Mouse (Mus musculus) small intestine, adult 2 months (tissue): ENCODE measurements around the gene B3gnt9. TPM values are rescaled to one million over a fixed set of nuclear protein-coding genes. Genes with fewer than 3 reads are reported as not detected.

Source experiments
- H3K27ac ChIP-seq: fragments of 200-500 bp; 2 replicates; pipeline ENCODE4 v1.5.1; 2012; ENCODE audit warnings: low read depth, low read length, control low read depth, inconsistent platforms; ENCODE audit not compliant: insufficient read depth
- H3K27me3 ChIP-seq: fragments of 200-500 bp; 2 replicates; pipeline ENCODE4 v1.6.1; 2012; ENCODE audit warnings: mild to moderate bottlenecking, moderate library complexity, low read length, inconsistent platforms; ENCODE audit not compliant: control insufficient read depth, insufficient read depth
- H3K36me3 ChIP-seq: fragments of 200-500 bp; 2 replicates; pipeline ENCODE4 v1.6.1; 2012; ENCODE audit warnings: mild to moderate bottlenecking, low read length, control low read depth, inconsistent platforms; ENCODE audit not compliant: control insufficient read depth, insufficient read depth
- H3K4me1 ChIP-seq: fragments of 200-500 bp; 2 replicates; pipeline ENCODE4 v1.6.1; 2012; ENCODE audit warnings: low read length, inconsistent platforms, mixed read lengths; ENCODE audit not compliant: control insufficient read depth, insufficient read depth, insufficient read length
- H3K4me3 ChIP-seq: fragments of 200-500 bp; 2 replicates; pipeline ENCODE4 v1.5.1; 2012; ENCODE audit warnings: low read depth, mild to moderate bottlenecking, control low read depth, inconsistent platforms, low read length, moderate library complexity
- CTCF ChIP-seq: fragments of 200-500 bp; IDR thresholded peaks from 2 replicates; pipeline ENCODE4 v1.5.1; 2012; ENCODE audit warnings: low read depth, mild to moderate bottlenecking, control low read depth, inconsistent platforms, low read length, moderate library complexity, mixed read lengths; ENCODE audit not compliant: insufficient replicate concordance, insufficient read length; ENCODE audit errors: extremely low read depth
- POLR2A ChIP-seq: fragments of 200-500 bp; IDR thresholded peaks from 2 replicates; pipeline ENCODE4 v1.6.1; 2012; ENCODE audit warnings: low read depth, mild to moderate bottlenecking, control low read depth, inconsistent platforms, low read length, moderate library complexity
- WGBS: fragments of 180-500 bp; shearing (Covaris S2); methylation state at CpG from one replicate; pipeline ENCODE4 v1.1.7; 2018; 5-methylcytosine and 5-hydroxymethylcytosine counted together
- polyA plus RNA-seq: library from polyadenylated mRNA; depleted of rRNA; stranded (reverse); fragments of >200 nt; gene quantifications from 2 replicates; pipeline ENCODE4 v1.2.3, GENCODE M21; 2012

B3gnt9 gene
- polyA plus RNA-seq, 1 experiment: 13.8 TPM

DNA sequence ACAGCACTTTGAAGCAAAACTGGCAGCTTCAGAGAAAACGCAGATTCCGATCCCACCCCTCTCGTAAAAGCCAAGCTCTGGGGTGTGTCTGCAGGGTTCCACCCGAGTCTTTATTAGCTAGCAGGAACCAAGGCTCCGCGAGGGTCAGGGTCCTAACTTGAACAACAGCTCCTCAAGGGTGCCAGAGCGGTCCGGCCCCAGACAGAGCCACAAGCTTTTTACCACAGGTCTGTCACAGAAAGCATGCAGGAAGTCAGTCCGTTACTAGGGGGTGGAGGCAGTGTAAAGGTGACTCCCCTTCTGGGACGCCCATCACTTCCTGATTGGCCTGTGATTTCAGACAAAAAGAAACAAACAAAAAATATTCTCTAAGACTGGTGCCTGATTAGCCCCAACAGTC lies 10.2 kb upstream of the B3gnt9 start:
- Histone ChIP-seq H3K27ac (peak overlapping the region; percentile 81), H3K4me3 (peak overlapping the region; percentile 99), H3K36me3 (peaks cover 19% of the 10 kb centered on the region), H3K4me1 (peaks cover 32% of the 10 kb centered on the region), H3K27me3 (0 out of 2 replicates have a peak, but pooled peaks cover under 1% of the 10 kb centered on the region)
- no peak; the same call in 1 of the 2 replicates for TF ChIP-seq POLR2A
- WGBS: 4% methylated on average over 10 of the region's 10 CpGs

DNA sequence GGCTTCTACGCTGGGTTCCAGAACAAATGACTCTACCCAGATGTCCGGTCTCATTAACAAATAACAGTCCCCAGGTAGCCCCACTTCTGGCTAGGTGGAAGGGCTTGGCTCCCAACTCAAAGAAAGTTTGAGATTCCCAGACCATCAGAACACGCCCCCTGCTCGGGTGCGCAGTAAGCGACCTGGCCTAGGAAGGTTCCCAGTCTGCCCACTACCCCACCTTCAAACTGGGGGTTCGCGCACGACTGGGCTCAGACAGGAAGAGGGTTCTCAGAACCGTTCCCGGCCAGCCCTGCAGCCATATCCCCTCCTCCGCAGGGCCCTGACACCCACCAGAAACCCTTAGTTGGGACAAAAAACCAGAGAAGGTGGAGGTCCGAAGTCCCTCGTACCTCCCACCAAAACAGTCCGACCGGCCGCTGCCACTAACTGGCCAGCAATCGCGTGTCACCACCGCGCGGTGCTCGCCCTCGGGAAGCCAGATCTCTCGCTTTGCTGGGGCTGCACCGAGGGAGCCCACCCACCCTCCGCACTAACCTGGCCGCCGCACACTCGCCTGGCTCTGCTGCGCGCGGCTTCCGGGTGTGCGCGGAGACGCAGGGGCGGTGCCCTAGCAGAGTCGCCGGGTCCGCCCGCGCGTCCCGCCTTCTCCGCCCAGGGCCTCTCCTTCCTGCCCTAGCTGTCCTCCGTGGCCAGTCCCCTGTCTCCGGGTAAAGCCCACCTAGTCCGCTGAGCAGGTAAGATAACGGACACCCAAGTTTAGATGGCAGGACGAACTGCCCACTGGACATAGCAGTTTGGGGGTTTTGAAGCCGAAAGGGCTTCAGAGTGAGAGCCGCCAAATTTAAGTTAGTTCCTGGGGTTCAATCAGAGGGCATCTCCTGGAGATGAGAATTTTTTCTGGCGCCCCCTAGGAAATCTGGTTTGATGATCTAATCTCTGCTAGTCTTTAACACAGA lies 9.3 kb upstream of the B3gnt9 start, which contains the start of the genes Tradd and Fbxl8:
Gene Tradd (minus strand): TSS at position 586 of the 959 bp plus-strand sequence.
Gene Fbxl8 (plus strand): TSS at position 625 of the 959 bp plus-strand sequence.
- Histone ChIP-seq H3K27me3 (no peaks in the 10 kb centered on the region), H3K27ac (peak within 1 kb of the TSS; percentile 86), H3K4me1 (peaks cover 34% of the 10 kb centered on the region), H3K36me3 (peaks cover 21% of the 10 kb centered on the region), H3K4me3 (peak within 1 kb of the TSS; percentile 99)
- WGBS: under 1% methylated on average over 54 of the region's 54 CpGs
- TF ChIP-seq CTCF (0 out of 2 replicates have a peak, but pooled peaks have one; percentile 15), POLR2A (peak; percentile 76)

GRCm38 (mm10) chr8:105263244-105263912 lies 8.4 kb upstream of the B3gnt9 start:
- H3K4me1 ChIP-seq: peaks cover 32% of the 10 kb centered on the region
- H3K27me3 ChIP-seq: no peaks in the 10 kb centered on the region
- H3K27ac ChIP-seq: peak overlapping the region; percentile 86
- peaks cover 25% of the 10 kb centered on the region for H3K36me3 ChIP-seq
- TF ChIP-seq CTCF (no peak), POLR2A (no peak)
- H3K4me3 ChIP-seq: peak overlapping the region; percentile 99
- WGBS: 31% methylated on average over 16 of the region's 16 CpGs

- Histone ChIP-seq H3K4me1 (peaks cover 30% of the 10 kb centered on the region), H3K36me3 (peaks cover 13% of the 10 kb centered on the region), H3K27me3 (no peaks in the 10 kb centered on the region), H3K4me3 (no peak overlapping the region), H3K27ac (peak overlapping the region; percentile 62)
- TF ChIP-seq CTCF: peak; percentile 14; the same call in 1 of the 2 replicates
- TF ChIP-seq POLR2A: no peak
- 79% methylated on average over 12 of the region's 12 CpGs for WGBS
Observed at GRCm38 (mm10) chr8:105261326-105261980, 6.5 kb upstream of the B3gnt9 start.

GRCm38 (mm10) chr8:105260371-105261099 lies 5.6 kb upstream of the B3gnt9 start:
- peak overlapping the region; percentile 17 for H3K27ac ChIP-seq
- 76% methylated on average over 7 of the region's 7 CpGs for WGBS
- H3K4me1 ChIP-seq: peaks cover 30% of the 10 kb centered on the region
- H3K27me3 ChIP-seq: no peaks in the 10 kb centered on the region
- H3K4me3 ChIP-seq: no peak overlapping the region
- peaks cover 13% of the 10 kb centered on the region for H3K36me3 ChIP-seq
- TF ChIP-seq POLR2A: no peak
- TF ChIP-seq CTCF: no peak

DNA sequence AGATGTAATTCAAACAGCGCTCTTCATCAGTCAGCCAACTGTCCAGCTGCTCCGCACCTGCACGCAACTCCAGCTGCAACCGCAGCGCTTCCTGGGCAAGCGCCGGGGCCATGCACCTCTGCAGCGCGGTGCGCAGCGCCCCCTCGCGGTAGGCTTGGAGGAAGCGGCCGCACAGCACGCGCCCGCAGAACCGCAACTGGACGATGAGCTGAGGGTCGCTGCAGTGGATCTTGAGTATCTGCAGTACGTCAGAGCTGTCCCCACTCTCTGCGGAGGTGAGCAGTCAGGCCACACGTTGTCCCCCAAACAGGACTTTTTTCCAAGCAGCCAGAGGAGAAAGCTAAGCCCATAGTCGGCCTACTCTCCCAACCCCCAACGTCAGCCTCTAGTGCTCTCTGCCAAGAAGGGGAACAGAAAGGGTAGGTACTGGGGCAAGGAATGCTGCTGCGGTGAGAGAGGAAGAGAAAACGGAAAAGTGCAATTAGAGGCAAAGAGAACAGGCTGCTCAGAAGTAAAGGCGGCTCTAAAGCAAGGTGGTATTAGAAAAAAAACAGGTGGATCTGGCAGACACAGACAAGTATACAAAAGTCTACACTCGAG lies 4.9 kb upstream of the B3gnt9 start:
- Histone ChIP-seq H3K27me3 (no peaks in the 10 kb centered on the region), H3K4me1 (peaks cover 32% of the 10 kb centered on the region), H3K4me3 (peak overlapping the region; percentile 36), H3K27ac (no peak overlapping the region), H3K36me3 (peaks cover 13% of the 10 kb centered on the region)
- TF ChIP-seq POLR2A: no peak; the same call in 1 of the 2 replicates
- TF ChIP-seq CTCF: peak; percentile 82
- WGBS: 11% methylated on average over 30 of the region's 30 CpGs
